Mouse (Mus musculus) heart, adult 2 months (tissue): ENCODE results near the gene Zg16.

Experiments
- CTCF ChIP-seq: fragments of 200-600 bp; IDR thresholded peaks from 2 replicates; pipeline ENCODE4 v1.8.1; 2022; ENCODE audit warnings: antibody characterized with exemption, mild to moderate bottlenecking, moderate library complexity
- EP300 ChIP-seq: fragments of 200-500 bp; IDR thresholded peaks from 2 replicates; pipeline ENCODE4 v1.6.1; 2011; ENCODE audit warnings: low read depth, low read length, control low read depth; ENCODE audit not compliant: insufficient read depth

- no peak for TF ChIP-seq EP300
- TF ChIP-seq CTCF: peak; percentile 66
Observed at GRCm38 (mm10) chr7:127129638-127130037, 42.5 kb upstream of the Zg16 start.
